Mouse (Mus musculus): ENCODE data around the gene Catsperg1. TPM values are rescaled to one million over a fixed set of nuclear protein-coding genes. Genes with fewer than 3 reads are reported as not detected.
"Not testable (repeated sequence)": the region's sequence is repeated elsewhere in the genome, so short reads cannot be mapped to it uniquely, and the experiment has no call there.

Catsperg1 gene
- polyA plus RNA-seq, 1 experiment from 2014 or later = 0.69 TPM

DNA sequence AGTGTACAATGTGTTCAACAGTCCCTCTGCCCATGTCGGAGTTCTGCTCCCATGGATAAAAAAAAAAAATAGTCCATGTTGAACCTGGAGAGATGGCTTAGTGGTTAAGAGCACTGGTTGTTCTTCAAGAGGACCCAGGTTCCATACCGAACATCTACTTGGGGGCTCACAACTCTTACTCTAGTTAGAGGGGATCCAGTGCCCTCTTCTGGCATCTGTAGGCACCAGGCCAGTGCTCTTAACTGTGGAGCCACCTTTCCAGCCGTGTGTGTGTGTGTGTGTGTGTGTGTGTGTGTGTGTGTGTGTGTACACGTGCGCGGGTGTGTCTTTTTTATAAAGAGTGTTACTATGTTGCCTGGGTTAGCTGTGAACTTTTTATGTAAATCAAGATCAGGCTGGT, 11.3 kb downstream of the Catsperg1 start:
- Histone ChIP-seq H3K4me1 (replicated peaks) (no peaks in the 10 kb centered on the region), H3K9me3 (no peaks in the 10 kb centered on the region), H3K36me3 (no peaks in the 10 kb centered on the region), H3K27ac (no peak overlapping the region), H3K9ac (replicated peaks) (no peak overlapping the region), H3K4me2 (no peak overlapping the region), H3K4me3 (replicated peaks) (no peak overlapping the region), H3K27me3 (no peaks in the 10 kb centered on the region)
- WGBS = 83% methylated on average over 6 of the region's 6 CpGs
- ATAC-seq (ENCODE audit: insufficient number of reproducible peaks, insufficient read depth, low FRiP score, low TSS enrichment, low read depth) = no peak

DNA sequence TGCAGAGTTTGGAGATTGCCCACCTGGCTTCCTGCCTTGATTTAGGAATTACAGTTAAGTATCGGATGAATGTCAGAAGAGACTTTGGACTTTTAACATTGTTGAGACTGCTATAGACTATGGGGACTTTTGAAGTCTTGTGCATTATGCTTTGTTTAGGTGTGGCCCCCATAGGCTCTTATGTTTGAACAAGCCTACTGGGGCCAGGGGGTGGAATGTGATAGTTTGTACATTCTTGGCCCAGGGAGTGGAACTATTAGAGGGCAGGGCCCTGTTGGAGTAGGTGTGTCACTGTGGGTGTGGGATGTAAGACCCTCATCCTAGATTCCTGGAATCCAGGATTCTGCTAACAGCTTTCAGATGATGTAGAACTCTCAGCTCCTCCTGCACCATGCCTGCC, 19.6 kb downstream of the Catsperg1 start:
- 93% methylated on average over 1 of the region's 1 CpGs for WGBS
- not testable (repeated sequence) for H3K4me1 ChIP-seq (replicated peaks); H3K4me3 ChIP-seq (replicated peaks); H3K4me2 ChIP-seq; H3K27me3 ChIP-seq; H3K9ac ChIP-seq (replicated peaks); H3K9me3 ChIP-seq; H3K36me3 ChIP-seq; H3K27ac ChIP-seq; ATAC-seq (ENCODE audit: insufficient number of reproducible peaks, insufficient read depth, low FRiP score, low TSS enrichment, low read depth)

DNA sequence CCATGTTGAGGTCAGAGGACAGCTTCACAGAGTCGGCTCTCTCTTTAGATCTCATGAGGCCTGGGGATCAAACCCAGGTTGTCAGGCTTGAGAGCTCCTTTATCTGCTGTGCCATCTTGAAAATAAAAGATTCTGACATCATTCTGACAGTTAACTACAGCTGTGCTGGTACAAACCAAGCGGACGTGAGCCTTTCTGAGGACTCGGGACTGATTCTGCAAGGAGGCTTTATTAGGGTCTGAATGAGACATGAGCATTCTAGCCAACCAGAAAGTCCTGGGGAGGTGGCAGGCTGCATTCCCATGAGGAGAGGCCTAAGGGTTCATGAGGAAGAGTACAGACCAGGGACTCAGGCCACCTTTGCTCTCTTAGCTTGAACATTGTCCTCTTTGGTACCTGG, 32.5 kb downstream of the Catsperg1 start:
- H3K4me2 ChIP-seq = peak overlapping the region; percentile 82; the same call in 1 of the 2 replicates
- not testable (repeated sequence) for ATAC-seq (ENCODE audit: insufficient number of reproducible peaks, insufficient read depth, low FRiP score, low TSS enrichment, low read depth); H3K27ac ChIP-seq; H3K9me3 ChIP-seq; H3K27me3 ChIP-seq; H3K9ac ChIP-seq (replicated peaks); H3K4me3 ChIP-seq (replicated peaks)
- peaks cover 14% of the 10 kb centered on the region for H3K36me3 ChIP-seq
- WGBS = 93% methylated on average over 4 of the region's 4 CpGs
- H3K4me1 ChIP-seq (replicated peaks) = peaks cover 18% of the 10 kb centered on the region

GRCm38 (mm10) chr7:29180854-29181236, 33.0 kb downstream of the Catsperg1 start:
- Histone ChIP-seq H3K4me3 (replicated peaks) (peak overlapping the region; percentile 77), H3K4me1 (replicated peaks) (peaks cover 18% of the 10 kb centered on the region), H3K36me3 (peaks cover 19% of the 10 kb centered on the region), H3K4me2 (peak overlapping the region; percentile 82), H3K27ac (no peak overlapping the region), H3K9ac (replicated peaks) (no peak overlapping the region), H3K27me3 (no peaks in the 10 kb centered on the region), H3K9me3 (no peaks in the 10 kb centered on the region)
- ATAC-seq (ENCODE audit: insufficient number of reproducible peaks, insufficient read depth, low FRiP score, low TSS enrichment, low read depth) = peak; percentile 45
- 43% methylated on average over 5 of the region's 5 CpGs for WGBS

GRCm38 (mm10) chr7:29180077-29180853, 33.6 kb downstream of the Catsperg1 start, which contains the start of gene Psmd8:
Gene Psmd8 (minus strand): TSS chr7:29180701.
- H3K4me3 ChIP-seq (replicated peaks) = peak within 1 kb of the TSS; percentile 77
- peaks cover 18% of the 10 kb centered on the region for H3K4me1 ChIP-seq (replicated peaks)
- no peaks in the 10 kb centered on the region for H3K27me3 ChIP-seq
- peaks cover 25% of the 10 kb centered on the region for H3K36me3 ChIP-seq
- H3K4me2 ChIP-seq = peak within 1 kb of the TSS; percentile 82
- peak; percentile 94 for ATAC-seq (ENCODE audit: insufficient number of reproducible peaks, insufficient read depth, low FRiP score, low TSS enrichment, low read depth)
- no peaks in the 10 kb centered on the region for H3K9me3 ChIP-seq
- H3K27ac ChIP-seq = peak within 1 kb of the TSS; percentile 72
- WGBS = under 1% methylated on average over 62 of the region's 62 CpGs
- H3K9ac ChIP-seq (replicated peaks) = peak within 1 kb of the TSS; percentile 81

- Histone ChIP-seq H3K4me2 (peak overlapping the region; percentile 82), H3K9me3 (no peaks in the 10 kb centered on the region), H3K4me3 (replicated peaks) (peak overlapping the region; percentile 77), H3K9ac (replicated peaks) (peak overlapping the region; percentile 81), H3K4me1 (replicated peaks) (peaks cover 18% of the 10 kb centered on the region), H3K27ac (no peak overlapping the region), H3K27me3 (peaks cover 8% of the 10 kb centered on the region), H3K36me3 (peaks cover 34% of the 10 kb centered on the region)
- ATAC-seq (ENCODE audit: insufficient number of reproducible peaks, insufficient read depth, low FRiP score, low TSS enrichment, low read depth) = no peak
- WGBS = 61% methylated on average over 7 of the region's 7 CpGs
Observed at GRCm38 (mm10) chr7:29179323-29179722, 34.5 kb downstream of the Catsperg1 start.

- Histone ChIP-seq H3K27ac (no peak overlapping the region), H3K9me3 (no peaks in the 10 kb centered on the region), H3K36me3 (peaks cover 46% of the 10 kb centered on the region), H3K4me1 (replicated peaks) (peaks cover 18% of the 10 kb centered on the region), H3K9ac (replicated peaks) (no peak overlapping the region), H3K4me2 (peak overlapping the region; percentile 82; the same call in 1 of the 2 replicates), H3K4me3 (replicated peaks) (no peak overlapping the region), H3K27me3 (peaks cover 20% of the 10 kb centered on the region)
- ATAC-seq (ENCODE audit: insufficient number of reproducible peaks, insufficient read depth, low FRiP score, low TSS enrichment, low read depth) = no peak
- WGBS = 88% methylated on average over 4 of the region's 4 CpGs
Observed at GRCm38 (mm10) chr7:29178106-29178505, 35.7 kb downstream of the Catsperg1 start.

- Histone ChIP-seq H3K9ac (replicated peaks) (no peak overlapping the region), H3K4me3 (replicated peaks) (0 out of 2 replicates have a peak overlapping the region, but pooled peaks have one; percentile 7), H3K4me2 (no peak overlapping the region), H3K9me3 (no peaks in the 10 kb centered on the region), H3K27me3 (peaks cover 64% of the 10 kb centered on the region), H3K36me3 (peaks cover 48% of the 10 kb centered on the region), H3K27ac (no peak overlapping the region), H3K4me1 (replicated peaks) (peaks cover 36% of the 10 kb centered on the region)
- 33% methylated on average over 32 of the region's 32 CpGs for WGBS
- no peak for ATAC-seq (ENCODE audit: insufficient number of reproducible peaks, insufficient read depth, low FRiP score, low TSS enrichment, low read depth)
Observed at GRCm38 (mm10) chr7:29172390-29173016, 41.3 kb downstream of the Catsperg1 start.

DNA sequence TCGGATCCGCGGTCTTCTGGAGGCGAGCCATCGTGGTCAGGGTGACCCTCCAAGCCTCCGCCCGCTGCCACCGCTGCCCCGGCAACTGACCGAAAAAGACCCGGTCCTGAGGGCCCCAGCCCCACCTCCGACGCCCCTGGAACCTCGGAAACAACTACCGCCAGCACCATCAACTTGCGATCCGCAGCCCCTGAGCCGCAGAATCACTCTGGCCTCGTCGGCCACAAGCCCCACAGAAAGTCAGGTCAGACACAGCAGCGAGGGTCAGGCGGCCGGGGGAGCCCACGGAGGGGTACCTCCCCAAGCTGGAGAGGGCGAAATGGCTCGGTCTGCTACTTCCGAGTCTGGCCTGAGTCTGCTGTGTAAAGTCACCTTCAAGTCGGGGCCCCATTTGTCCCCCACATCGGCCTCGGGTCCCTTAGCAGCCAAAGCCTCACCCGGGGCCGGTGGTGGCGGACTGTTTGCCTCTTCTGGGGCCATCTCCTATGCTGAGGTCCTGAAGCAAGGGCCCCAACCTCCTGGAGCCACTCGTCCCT, 42.2 kb downstream of the Catsperg1 start:
- H3K27me3 ChIP-seq = peaks cover 70% of the 10 kb centered on the region
- ATAC-seq (ENCODE audit: insufficient number of reproducible peaks, insufficient read depth, low FRiP score, low TSS enrichment, low read depth) = no peak
- peak overlapping the region; percentile 56 for H3K9ac ChIP-seq (replicated peaks)
- H3K27ac ChIP-seq = no peak overlapping the region
- peaks cover 43% of the 10 kb centered on the region for H3K36me3 ChIP-seq
- WGBS = 7% methylated on average over 34 of the region's 34 CpGs
- peak overlapping the region; percentile 83 for H3K4me2 ChIP-seq
- peak overlapping the region; percentile 60 for H3K4me3 ChIP-seq (replicated peaks)
- peaks cover 36% of the 10 kb centered on the region for H3K4me1 ChIP-seq (replicated peaks)
- no peaks in the 10 kb centered on the region for H3K9me3 ChIP-seq

GRCm38 (mm10) chr7:29170755-29171561, 42.9 kb downstream of the Catsperg1 start:
- Histone ChIP-seq H3K4me1 (replicated peaks) (peaks cover 36% of the 10 kb centered on the region), H3K27me3 (peaks cover 70% of the 10 kb centered on the region)
- WGBS = 2% methylated on average over 43 of the region's 43 CpGs

More at GRCm38 (mm10) chr7:29170755-29171561, 42.9 kb downstream of the Catsperg1 start:
- H3K9me3 ChIP-seq = no peaks in the 10 kb centered on the region
- H3K4me2 ChIP-seq = peak overlapping the region; percentile 83
- H3K9ac ChIP-seq (replicated peaks) = peak overlapping the region; percentile 56
- H3K4me3 ChIP-seq (replicated peaks) = peak overlapping the region; percentile 60
- H3K27ac ChIP-seq = no peak overlapping the region
- peaks cover 40% of the 10 kb centered on the region for H3K36me3 ChIP-seq
- ATAC-seq (ENCODE audit: insufficient number of reproducible peaks, insufficient read depth, low FRiP score, low TSS enrichment, low read depth) = no peak
